Mouse (Mus musculus) bone marrow, adult 2 months (tissue): ENCODE data around the gene Tymp.

Experiments
- CTCF ChIP-seq: fragments of 200-500 bp; IDR thresholded peaks from 2 replicates; pipeline ENCODE4 v1.5.1; 2011; ENCODE audit warnings: low read length, control low read depth; ENCODE audit not compliant: control insufficient read depth, insufficient read depth
- POLR2A ChIP-seq: fragments of 200-500 bp; IDR thresholded peaks from 2 replicates; pipeline ENCODE4 v1.6.1; 2011; ENCODE audit warnings: low read depth, mild to moderate bottlenecking, control low read depth, low read length, borderline replicate concordance; ENCODE audit not compliant: control insufficient read depth

- no peak for TF ChIP-seq POLR2A
- no peak for TF ChIP-seq CTCF
Measured at GRCm38 (mm10) chr15:89379429-89379828, 2.6 kb upstream of the Tymp start.
